ENCODE assay signal across 23 mouse cellular contexts in the genomic region with DNA sequence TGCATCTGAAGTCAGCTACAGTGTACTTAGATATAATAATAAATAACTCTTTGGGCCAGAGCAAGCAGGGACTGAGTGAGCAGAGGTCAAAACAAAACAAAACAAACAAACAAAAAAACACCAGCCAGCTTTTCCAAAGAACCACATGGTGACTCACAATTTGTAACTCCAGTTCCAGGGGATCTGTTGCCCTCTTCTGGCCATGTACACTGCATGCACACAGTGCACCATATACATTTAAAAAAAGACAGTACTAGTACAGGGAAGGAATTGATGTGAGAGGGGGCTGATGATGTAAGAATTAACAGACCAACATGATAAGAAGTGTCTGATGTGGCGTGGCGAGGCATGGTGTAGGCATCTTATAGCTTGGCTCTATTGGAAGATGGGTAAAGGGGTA. TPM values are rescaled to one million over a fixed set of nuclear protein-coding genes. Genes with fewer than 3 reads are reported as not detected.
DNase-seq lines count a peak whose midpoint lies in the region; ATAC-seq and TF ChIP-seq lines count a peak whose summit lies in the region.
"Had no signal": no experiment of that assay in that cellular context is flagged by ENCODE, and none has a peak within 500 bp of the region (broad histone marks: within the 10 kb centered on the region; RNA-seq: fewer than 3 reads in every experiment).

No protein-coding gene starts in this region.

- TF ChIP-seq EP300 in lung, postnatal 0 days (IDR thresholded peaks at IDR 0.05), result no peak

- no peak overlapping the region for H3K4me3 ChIP-seq in forebrain, postnatal 0 days (ENCODE audit: low read depth, low read length)
- H3K4me3 ChIP-seq in forebrain, embryonic 15.5 days, result no peak overlapping the region
- no peak overlapping the region for H3K4me3 ChIP-seq in kidney, postnatal 0 days (replicated peaks; ENCODE audit: low read depth, low read length)
- H3K4me3 ChIP-seq in lung, postnatal 0 days (ENCODE audit: low read depth, low read length), result no peak overlapping the region
- H3K4me3 ChIP-seq: hindbrain, embryonic 13.5 days; kidney, embryonic 15.5 days; limb, embryonic 12.5 days; neural tube, embryonic 12.5 days had no signal

- no peak for ATAC-seq in forebrain, postnatal 0 days
- no peak for ATAC-seq in forebrain, embryonic 15.5 days (replicated peaks)
- no peak for ATAC-seq in kidney, postnatal 0 days (replicated peaks; ENCODE audit: low FRiP score, low read depth)
- no peak for ATAC-seq in lung, postnatal 0 days
- peak; percentile 67 for ATAC-seq in megakaryocyte progenitor cell, adult 5-6 weeks (replicated peaks; ENCODE audit: poor library complexity)
- ATAC-seq: CD4-positive, CD25-positive, alpha-beta regulatory T cell, adult 4 months; forebrain, embryonic 16.5 days had no signal

- H3K27ac ChIP-seq in forebrain, postnatal 0 days (ENCODE audit: low read depth, low read length), result no peak overlapping the region
- no peak overlapping the region for H3K27ac ChIP-seq in forebrain, embryonic 15.5 days (replicated peaks)
- no peak overlapping the region for H3K27ac ChIP-seq in kidney, postnatal 0 days
- H3K27ac ChIP-seq in lung, postnatal 0 days (ENCODE audit: low read length), result no peak overlapping the region
- H3K27ac ChIP-seq: hindbrain, embryonic 13.5 days; kidney, embryonic 15.5 days; limb, embryonic 12.5 days; macrophage; neural tube, embryonic 12.5 days had no signal

- 92% methylated on average over 2 of the region's 2 CpGs for WGBS in forebrain, postnatal 0 days
- WGBS in forebrain, embryonic 15.5 days, result 89% methylated on average over 2 of the region's 2 CpGs
- WGBS in kidney, postnatal 0 days, result 95% methylated on average over 2 of the region's 2 CpGs
- 92% methylated on average over 2 of the region's 2 CpGs for WGBS in lung, postnatal 0 days

- TF ChIP-seq CTCF in forebrain, postnatal 0 days (IDR thresholded peaks at IDR 0.05; ENCODE audit: low read depth), result peak; percentile 26; the same call in 1 of the 2 replicates
- TF ChIP-seq CTCF in kidney, postnatal 0 days (IDR thresholded peaks at IDR 0.05; ENCODE audit: low read depth), result peak; percentile 57
- peak; percentile 44 for TF ChIP-seq CTCF in lung, postnatal 0 days (IDR thresholded peaks at IDR 0.05)

- no peaks in the 10 kb centered on the region for H3K27me3 ChIP-seq in forebrain, postnatal 0 days (ENCODE audit: insufficient read depth, low read length)
- no peaks in the 10 kb centered on the region for H3K27me3 ChIP-seq in forebrain, embryonic 15.5 days
- H3K27me3 ChIP-seq in kidney, postnatal 0 days (ENCODE audit: insufficient read depth, low read length), result no peaks in the 10 kb centered on the region
- no peaks in the 10 kb centered on the region for H3K27me3 ChIP-seq in lung, postnatal 0 days (replicated peaks; ENCODE audit: insufficient read depth, low read length)
- H3K27me3 ChIP-seq: hindbrain, embryonic 13.5 days; kidney, embryonic 15.5 days; limb, embryonic 12.5 days; neural tube, embryonic 12.5 days had no signal

- H3K36me3 ChIP-seq in forebrain, postnatal 0 days (ENCODE audit: insufficient read depth), result no peaks in the 10 kb centered on the region
- H3K36me3 ChIP-seq in forebrain, embryonic 15.5 days, result no peaks in the 10 kb centered on the region
- H3K36me3 ChIP-seq in kidney, postnatal 0 days (ENCODE audit: insufficient read depth, low read length), result no peaks in the 10 kb centered on the region
- H3K36me3 ChIP-seq in lung, postnatal 0 days (ENCODE audit: insufficient read depth, low read length), result no peaks in the 10 kb centered on the region
- H3K36me3 ChIP-seq: hindbrain, embryonic 13.5 days; kidney, embryonic 15.5 days; limb, embryonic 12.5 days; neural tube, embryonic 12.5 days had no signal

- H3K4me1 ChIP-seq in forebrain, postnatal 0 days (ENCODE audit: insufficient read depth), result no peaks in the 10 kb centered on the region
- no peaks in the 10 kb centered on the region for H3K4me1 ChIP-seq in forebrain, embryonic 15.5 days
- no peaks in the 10 kb centered on the region for H3K4me1 ChIP-seq in kidney, postnatal 0 days (replicated peaks; ENCODE audit: insufficient read depth, low read length)
- no peaks in the 10 kb centered on the region for H3K4me1 ChIP-seq in lung, postnatal 0 days (ENCODE audit: insufficient read depth, low read depth, low read length)
- H3K4me1 ChIP-seq: hindbrain, embryonic 13.5 days; kidney, embryonic 15.5 days; limb, embryonic 12.5 days; neural tube, embryonic 12.5 days had no signal

- H3K9me3 ChIP-seq in forebrain, postnatal 0 days (ENCODE audit: low read length), result no peaks in the 10 kb centered on the region
- H3K9me3 ChIP-seq in forebrain, embryonic 15.5 days, result no peaks in the 10 kb centered on the region
- H3K9me3 ChIP-seq in kidney, postnatal 0 days (replicated peaks; ENCODE audit: low read length), result no peaks in the 10 kb centered on the region
- H3K9me3 ChIP-seq in lung, postnatal 0 days (ENCODE audit: low read length), result no peaks in the 10 kb centered on the region
- H3K9me3 ChIP-seq: hindbrain, embryonic 13.5 days; kidney, embryonic 15.5 days; limb, embryonic 12.5 days; neural tube, embryonic 12.5 days had no signal

- no peak overlapping the region for H3K9ac ChIP-seq in forebrain, postnatal 0 days
- no peak overlapping the region for H3K9ac ChIP-seq in forebrain, embryonic 15.5 days (replicated peaks)
- H3K9ac ChIP-seq in kidney, postnatal 0 days (ENCODE audit: low read depth, low read length), result no peak overlapping the region
- no peak overlapping the region for H3K9ac ChIP-seq in lung, postnatal 0 days (replicated peaks; ENCODE audit: low read depth)
- H3K9ac ChIP-seq: hindbrain, embryonic 13.5 days; kidney, embryonic 15.5 days; limb, embryonic 12.5 days; neural tube, embryonic 12.5 days had no signal

- no peak overlapping the region for H3K4me2 ChIP-seq in forebrain, postnatal 0 days (ENCODE audit: low read depth)
- H3K4me2 ChIP-seq in forebrain, embryonic 15.5 days (replicated peaks), result no peak overlapping the region
- H3K4me2 ChIP-seq in kidney, postnatal 0 days (ENCODE audit: low read length), result no peak overlapping the region
- no peak overlapping the region for H3K4me2 ChIP-seq in lung, postnatal 0 days (replicated peaks; ENCODE audit: low read depth, low read length)
- H3K4me2 ChIP-seq: heart, embryonic 11.5 days; hindbrain, embryonic 13.5 days; kidney, embryonic 15.5 days; limb, embryonic 12.5 days; midbrain, embryonic 11.5 days; neural tube, embryonic 12.5 days had no signal

- DNase-seq in forebrain, postnatal 0 days, result no peak
- DNase-seq in kidney, postnatal 0 days (ENCODE audit: low spot score), result no peak
- DNase-seq in kidney, postnatal 25 days, result no peak
- no peak for DNase-seq in lung, postnatal 0 days (ENCODE audit: low spot score)
- no peak for DNase-seq in lung, postnatal 36 days
- no peak for DNase-seq in cerebellum, adult 11-12 months
- DNase-seq: adrenal gland, adult 8-10 months; cerebellum, adult 9-11 months; heart, postnatal 14 days; lung, adult 18-20 months had no signal

RNA-seq across cellular contexts. Expression of gene L3mbtl1, which starts 13.6 kb away (rescaled TPM):
- 6.5 and 10.4 TPM in 2 replicates for total RNA-seq in forebrain, postnatal 0 days (2014; rRNA removed)
- 1.6 and 3.4 TPM in 2 replicates for polyA plus RNA-seq in forebrain, postnatal 0 days (2015; fragmentation: Nextera tagmentation; extraction: Ambion mirVana)
- polyA plus RNA-seq in forebrain, embryonic 15.5 days (2015; fragmentation: Nextera tagmentation; extraction: Ambion mirVana), result 0.86 and 1.3 TPM in 2 replicates
- polyA plus RNA-seq in kidney, postnatal 0 days (2015; fragmentation: Nextera tagmentation; extraction: Ambion mirVana), result 0.09 and 0.12 TPM in 2 replicates
- not detected in 2 replicates for polyA plus RNA-seq in lung, postnatal 0 days (2015; fragmentation: Nextera tagmentation; extraction: Ambion mirVana)
- not detected in 2 replicates for total RNA-seq in megakaryocyte progenitor cell, adult 5-6 weeks (2015)
- total RNA-seq in megakaryocyte progenitor cell, adult 5-6 weeks (2017), result not detected in 2 replicates
- total RNA-seq: gastrocnemius, adult 8-10 months had no signal
- polyA plus RNA-seq: heart, embryonic 11.5 days; macrophage; midbrain, embryonic 11.5 days had no signal

RNA-seq across cellular contexts. Expression of gene Srsf6, which starts 25.5 kb away (rescaled TPM):
- total RNA-seq in forebrain, postnatal 0 days (2014; rRNA removed), result 121 and 146 TPM in 2 replicates
- polyA plus RNA-seq in forebrain, postnatal 0 days (2015; fragmentation: Nextera tagmentation; extraction: Ambion mirVana), result 110 and 133 TPM in 2 replicates
- polyA plus RNA-seq in forebrain, embryonic 15.5 days (2015; fragmentation: Nextera tagmentation; extraction: Ambion mirVana), result 172 and 180 TPM in 2 replicates
- polyA plus RNA-seq in kidney, postnatal 0 days (2015; fragmentation: Nextera tagmentation; extraction: Ambion mirVana), result 146 and 152 TPM in 2 replicates
- polyA plus RNA-seq in lung, postnatal 0 days (2015; fragmentation: Nextera tagmentation; extraction: Ambion mirVana), result 59.2 and 77.6 TPM in 2 replicates
- total RNA-seq in megakaryocyte progenitor cell, adult 5-6 weeks (2015), result 239 and 254 TPM in 2 replicates
- total RNA-seq in megakaryocyte progenitor cell, adult 5-6 weeks (2017), result 221 and 260 TPM in 2 replicates

RNA-seq across cellular contexts. Expression of gene Sgk2, which starts 30.3 kb away (rescaled TPM):
- 0.15 TPM in 1 of 2 replicates, not detected in the other for total RNA-seq in forebrain, postnatal 0 days (2014; rRNA removed)
- 0.05 and 0.25 TPM in 2 replicates for polyA plus RNA-seq in forebrain, postnatal 0 days (2015; fragmentation: Nextera tagmentation; extraction: Ambion mirVana)
- polyA plus RNA-seq in forebrain, embryonic 15.5 days (2015; fragmentation: Nextera tagmentation; extraction: Ambion mirVana), result 0.32 TPM in 1 of 2 replicates, not detected in the other
- polyA plus RNA-seq in kidney, postnatal 0 days (2015; fragmentation: Nextera tagmentation; extraction: Ambion mirVana), result 23.5 and 24.3 TPM in 2 replicates
- polyA plus RNA-seq in lung, postnatal 0 days (2015; fragmentation: Nextera tagmentation; extraction: Ambion mirVana), result 0.05 and 0.08 TPM in 2 replicates
- total RNA-seq in megakaryocyte progenitor cell, adult 5-6 weeks (2015), result not detected in 2 replicates
- total RNA-seq in megakaryocyte progenitor cell, adult 5-6 weeks (2017), result not detected in 2 replicates
- total RNA-seq: gastrocnemius, adult 8-10 months had no signal
- polyA plus RNA-seq: CD4-positive, CD25-positive, alpha-beta regulatory T cell, adult 4 months; embryonic facial prominence, embryonic 14.5 days; forebrain, embryonic 16.5 days; heart, embryonic 11.5 days; limb, embryonic 12.5 days; macrophage; midbrain, embryonic 11.5 days; neural tube, embryonic 12.5 days had no signal

Comparison
In these comparisons a context has a peak if more than half of its experiments do, and no peak if none do; other contexts are left out.
1. RNA of gene Sgk2, which starts 30.3 kb away (polyA plus RNA-seq): 23.5 to 24.3 TPM in kidney, postnatal 0 days; 0.05 to 0.25 TPM in forebrain, postnatal 0 days, 0.05 to 0.08 TPM in lung, postnatal 0 days and 0.32 TPM in forebrain, embryonic 15.5 days; every median in the first group is over 10 times any median in the second.
2. Peak in every context shown above with its lines, with median percentiles within 50 percentile points of each other: CTCF ChIP-seq.